Mouse (Mus musculus) heart, embryonic 15.5 days (tissue): ENCODE measurements at regions not wholly inside any gene's neighbourhood (a gene's known extent, or its start where the extent isn't known, plus 50 kb on each side); places are given as distances from the start of the nearest gene placed in this dataset.

Experiments used
- ATAC-seq: fragments of 200-750 bp; cut with Nextera tagmentation; replicated peaks from 2 replicates; pipeline ENCODE4 v1.8.0; 2017; ENCODE audit warnings: low read depth, moderate TSS enrichment; ENCODE audit not compliant: insufficient number of reproducible peaks, insufficient read depth, low FRiP score
- H3K27ac ChIP-seq: fragments of 300-500 bp; sonication (generic); 2 replicates; pipeline ENCODE4 v1.5.1; 2015; ENCODE audit warnings: mild to moderate bottlenecking, inconsistent platforms
- H3K27me3 ChIP-seq: fragments of 300-500 bp; sonication (generic); 2 replicates; pipeline ENCODE4 v1.6.1; 2015; ENCODE audit warnings: inconsistent platforms
- H3K36me3 ChIP-seq: fragments of 300-500 bp; sonication (generic); 2 replicates; pipeline ENCODE4 v1.6.1; 2015; ENCODE audit warnings: mild to moderate bottlenecking, inconsistent platforms
- H3K4me1 ChIP-seq: fragments of 300-500 bp; sonication (generic); replicated peaks from 2 replicates; pipeline ENCODE4 v1.6.1; 2015; ENCODE audit warnings: inconsistent platforms
- H3K4me2 ChIP-seq: fragments of 300-500 bp; sonication (generic); 2 replicates; pipeline ENCODE4 v1.6.1; 2015; ENCODE audit warnings: inconsistent platforms, mild to moderate bottlenecking, moderate library complexity
- H3K4me3 ChIP-seq: fragments of 300-500 bp; sonication (generic); 2 replicates; pipeline ENCODE4 v1.5.1; 2015; ENCODE audit warnings: mild to moderate bottlenecking, inconsistent platforms
- H3K9ac ChIP-seq: fragments of 300-500 bp; sonication (generic); 2 replicates; pipeline ENCODE4 v1.6.1; 2015; ENCODE audit warnings: mild to moderate bottlenecking, inconsistent platforms
- H3K9me3 ChIP-seq: fragments of 300-500 bp; sonication (generic); replicated peaks from 2 replicates; pipeline ENCODE4 v1.6.1; 2016; ENCODE audit warnings: inconsistent platforms
- WGBS: fragments of 180-500 bp; shearing (Covaris S2); methylation state at CpG from one replicate; pipeline ENCODE4 v1.1.7; 2015; ENCODE audit warnings: mixed read lengths; 5-methylcytosine and 5-hydroxymethylcytosine counted together

DNA sequence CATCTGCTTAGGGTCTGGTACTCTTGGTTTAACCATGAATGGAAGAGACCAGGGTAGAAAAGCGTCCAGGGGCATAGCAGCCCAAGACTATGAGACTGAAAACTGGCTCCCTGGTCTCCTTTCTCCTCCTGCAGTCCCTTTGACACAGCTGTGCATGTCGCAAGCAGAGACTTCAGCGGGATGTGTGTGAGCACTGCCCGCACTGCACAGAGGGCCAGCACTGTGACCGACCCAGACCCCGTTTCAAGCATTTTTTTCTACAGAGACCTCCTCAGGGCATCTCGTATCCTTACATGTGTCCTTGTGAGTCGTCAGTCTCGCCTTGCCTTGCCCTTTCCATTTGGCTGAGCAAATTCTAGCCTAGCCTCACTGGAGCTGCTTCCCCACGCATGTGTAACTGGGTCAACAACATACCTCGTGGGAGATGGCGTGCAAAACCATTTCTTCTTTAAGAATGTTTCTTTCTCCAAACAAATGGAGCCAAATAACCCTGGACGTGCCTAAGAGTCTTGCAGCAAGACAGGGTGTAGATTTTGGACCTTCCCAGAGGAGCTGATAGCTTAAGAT is 82.6 kb downstream of the Fam110c start:
- WGBS, result 76% methylated on average over 13 of the region's 13 CpGs
- no peak for ATAC-seq

DNA sequence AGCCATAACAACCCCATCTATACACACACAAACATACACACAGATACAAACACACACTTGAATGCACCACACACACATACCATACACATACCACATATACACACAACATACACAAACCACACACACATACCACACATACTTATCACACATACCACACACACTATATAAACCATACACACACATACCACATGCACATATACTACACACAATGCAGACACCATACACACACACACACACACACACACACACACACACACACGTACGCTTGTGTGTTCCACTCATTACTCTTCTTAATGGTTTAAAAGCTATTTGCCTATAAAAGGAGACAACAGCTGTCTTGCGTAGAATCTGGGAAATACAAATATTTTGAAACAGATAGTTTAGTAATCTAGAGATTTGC is 83.1 kb upstream of the Gm6993 start:
- 86% methylated on average over 3 of the region's 3 CpGs for WGBS
- Histone ChIP-seq H3K9ac (no peak overlapping the region), H3K4me1 (no peaks in the 10 kb centered on the region), H3K9me3 (no peaks in the 10 kb centered on the region), H3K4me3 (no peak overlapping the region), H3K4me2 (no peak overlapping the region), H3K36me3 (no peaks in the 10 kb centered on the region), H3K27me3 (no peaks in the 10 kb centered on the region), H3K27ac (no peak overlapping the region)
- ATAC-seq, result no peak

More for the DNA sequence above, 82.6 kb downstream of the Fam110c start:
- Histone ChIP-seq H3K27ac (no peak overlapping the region), H3K36me3 (no peaks in the 10 kb centered on the region), H3K4me2 (no peak overlapping the region), H3K4me3 (no peak overlapping the region), H3K27me3 (no peaks in the 10 kb centered on the region), H3K9ac (no peak overlapping the region), H3K9me3 (no peaks in the 10 kb centered on the region), H3K4me1 (no peaks in the 10 kb centered on the region)

- H3K4me1 ChIP-seq, result no peaks in the 10 kb centered on the region
- H3K36me3 ChIP-seq, result no peaks in the 10 kb centered on the region
- H3K27me3 ChIP-seq, result no peaks in the 10 kb centered on the region
- H3K4me3 ChIP-seq, result no peak overlapping the region
- H3K27ac ChIP-seq, result no peak overlapping the region
- H3K9me3 ChIP-seq, result no peaks in the 10 kb centered on the region
- H3K4me2 ChIP-seq, result no peak overlapping the region
- no peak for ATAC-seq
- WGBS, result 94% methylated on average over 1 of the region's 1 CpGs
- H3K9ac ChIP-seq, result no peak overlapping the region
Measured at GRCm38 (mm10) chr12:31157890-31158289, 82.7 kb upstream of the Gm6993 start.

- Histone ChIP-seq H3K9me3 (no peaks in the 10 kb centered on the region), H3K4me1 (no peaks in the 10 kb centered on the region), H3K27ac (no peak overlapping the region), H3K4me2 (no peak overlapping the region), H3K27me3 (no peaks in the 10 kb centered on the region), H3K4me3 (no peak overlapping the region), H3K9ac (no peak overlapping the region), H3K36me3 (no peaks in the 10 kb centered on the region)
- ATAC-seq, result no peak
- WGBS, result 87% methylated on average over 4 of the region's 4 CpGs
Measured at GRCm38 (mm10) chr12:31158885-31159284, 81.7 kb upstream of the Gm6993 start.

GRCm38 (mm10) chr12:31159378-31159777 is 81.2 kb upstream of the Gm6993 start:
- Histone ChIP-seq H3K36me3 (no peaks in the 10 kb centered on the region), H3K4me1 (no peaks in the 10 kb centered on the region), H3K27ac (no peak overlapping the region), H3K9me3 (no peaks in the 10 kb centered on the region), H3K9ac (no peak overlapping the region), H3K27me3 (no peaks in the 10 kb centered on the region), H3K4me2 (no peak overlapping the region), H3K4me3 (no peak overlapping the region)
- WGBS, result 75% methylated on average over 7 of the region's 7 CpGs
- no peak for ATAC-seq

GRCm38 (mm10) chr12:31168221-31168890 is 72.2 kb upstream of the Gm6993 start:
- no peak overlapping the region for H3K4me2 ChIP-seq
- no peaks in the 10 kb centered on the region for H3K9me3 ChIP-seq
- H3K4me3 ChIP-seq, result no peak overlapping the region
- H3K9ac ChIP-seq, result no peak overlapping the region
- no peaks in the 10 kb centered on the region for H3K36me3 ChIP-seq
- WGBS, result 58% methylated on average over 4 of the region's 4 CpGs
- H3K27ac ChIP-seq, result no peak overlapping the region
- 0 out of 2 replicates have a peak, but pooled peaks cover 4% of the 10 kb centered on the region for H3K4me1 ChIP-seq
- no peaks in the 10 kb centered on the region for H3K27me3 ChIP-seq
- ATAC-seq, result no peak

GRCm38 (mm10) chr12:31170111-31170510 is 70.5 kb upstream of the Gm6993 start:
- WGBS, result 62% methylated on average over 6 of the region's 6 CpGs
- no peak overlapping the region for H3K9ac ChIP-seq
- H3K9me3 ChIP-seq, result no peaks in the 10 kb centered on the region
- 0 out of 2 replicates have a peak, but pooled peaks cover 7% of the 10 kb centered on the region for H3K4me1 ChIP-seq
- H3K27ac ChIP-seq, result no peak overlapping the region
- no peak for ATAC-seq
- H3K4me3 ChIP-seq, result no peak overlapping the region
- H3K36me3 ChIP-seq, result no peaks in the 10 kb centered on the region
- H3K4me2 ChIP-seq, result no peak overlapping the region
- no peaks in the 10 kb centered on the region for H3K27me3 ChIP-seq

GRCm38 (mm10) chr12:31170546-31171160 is 69.9 kb upstream of the Gm6993 start:
- no peak overlapping the region for H3K4me3 ChIP-seq
- no peak for ATAC-seq
- 0 out of 2 replicates have a peak, but pooled peaks cover 7% of the 10 kb centered on the region for H3K4me1 ChIP-seq
- H3K4me2 ChIP-seq, result no peak overlapping the region
- no peak overlapping the region for H3K27ac ChIP-seq
- no peaks in the 10 kb centered on the region for H3K27me3 ChIP-seq
- no peaks in the 10 kb centered on the region for H3K9me3 ChIP-seq
- no peaks in the 10 kb centered on the region for H3K36me3 ChIP-seq
- no peak overlapping the region for H3K9ac ChIP-seq
- 66% methylated on average over 10 of the region's 10 CpGs for WGBS

- no peak for ATAC-seq
Measured at GRCm38 (mm10) chr12:31171992-31172391, 68.6 kb upstream of the Gm6993 start.

GRCm38 (mm10) chr12:31172451-31173318 is 67.9 kb upstream of the Gm6993 start:
- WGBS, result 80% methylated on average over 4 of the region's 4 CpGs
- no peak overlapping the region for H3K27ac ChIP-seq
- no peak overlapping the region for H3K4me3 ChIP-seq
- no peak overlapping the region for H3K4me2 ChIP-seq
- H3K9me3 ChIP-seq, result no peaks in the 10 kb centered on the region
- H3K4me1 ChIP-seq, result 0 out of 2 replicates have a peak, but pooled peaks cover 7% of the 10 kb centered on the region
- no peak for ATAC-seq
- no peaks in the 10 kb centered on the region for H3K27me3 ChIP-seq
- H3K36me3 ChIP-seq, result no peaks in the 10 kb centered on the region
- H3K9ac ChIP-seq, result no peak overlapping the region

More at GRCm38 (mm10) chr12:31171992-31172391, 68.6 kb upstream of the Gm6993 start:
- H3K4me3 ChIP-seq, result no peak overlapping the region
- no peak overlapping the region for H3K9ac ChIP-seq
- H3K36me3 ChIP-seq, result no peaks in the 10 kb centered on the region
- 0 out of 2 replicates have a peak, but pooled peaks cover 7% of the 10 kb centered on the region for H3K4me1 ChIP-seq
- no peak overlapping the region for H3K4me2 ChIP-seq
- no peaks in the 10 kb centered on the region for H3K27me3 ChIP-seq
- H3K9me3 ChIP-seq, result no peaks in the 10 kb centered on the region
- no peak overlapping the region for H3K27ac ChIP-seq
- WGBS, result 75% methylated on average over 4 of the region's 4 CpGs

GRCm38 (mm10) chr12:31173512-31173911 is 67.1 kb upstream of the Gm6993 start:
- H3K27me3 ChIP-seq, result no peaks in the 10 kb centered on the region
- no peaks in the 10 kb centered on the region for H3K9me3 ChIP-seq
- H3K4me1 ChIP-seq, result 0 out of 2 replicates have a peak, but pooled peaks cover 5% of the 10 kb centered on the region
- no peaks in the 10 kb centered on the region for H3K36me3 ChIP-seq
- H3K9ac ChIP-seq, result no peak overlapping the region
- no peak for ATAC-seq
- no peak overlapping the region for H3K27ac ChIP-seq
- H3K4me3 ChIP-seq, result no peak overlapping the region
- WGBS, result 52% methylated on average over 5 of the region's 5 CpGs
- no peak overlapping the region for H3K4me2 ChIP-seq
